Mouse (Mus musculus) stomach, embryonic 15.5 days (tissue): ENCODE measurements at regions not wholly inside any gene's neighbourhood (a gene's known extent, or its start where the extent isn't known, plus 50 kb on each side); places are given as distances from the start of the nearest gene placed in this dataset.

Experiments
- ATAC-seq: fragments of 200-750 bp; cut with Nextera tagmentation; 2 replicates; pipeline ENCODE4 v1.8.0; 2017; ENCODE audit warnings: low read depth, moderate number of reproducible peaks, moderate TSS enrichment; ENCODE audit not compliant: insufficient read depth, low FRiP score
- H3K27ac ChIP-seq: fragments of 300-500 bp; sonication (generic); 2 replicates; pipeline ENCODE4 v1.5.1; 2015; ENCODE audit warnings: mild to moderate bottlenecking, inconsistent platforms
- H3K27me3 ChIP-seq: fragments of 300-500 bp; sonication (generic); replicated peaks from 2 replicates; pipeline ENCODE4 v1.6.1; 2015; ENCODE audit warnings: inconsistent platforms
- H3K36me3 ChIP-seq: fragments of 300-500 bp; sonication (generic); 2 replicates; pipeline ENCODE4 v1.6.1; 2015; ENCODE audit warnings: inconsistent platforms
- H3K4me1 ChIP-seq: fragments of 300-500 bp; sonication (generic); 2 replicates; pipeline ENCODE4 v1.6.1; 2015; ENCODE audit warnings: inconsistent platforms
- H3K4me2 ChIP-seq: fragments of 300-500 bp; sonication (generic); 2 replicates; pipeline ENCODE4 v1.6.1; 2015; ENCODE audit warnings: mild to moderate bottlenecking, inconsistent platforms
- H3K4me3 ChIP-seq: fragments of 300-500 bp; sonication (generic); replicated peaks from 2 replicates; pipeline ENCODE4 v1.5.1; 2015; ENCODE audit warnings: inconsistent platforms
- H3K9ac ChIP-seq: fragments of 300-500 bp; sonication (generic); 2 replicates; pipeline ENCODE4 v1.6.1; 2015; ENCODE audit warnings: inconsistent platforms
- H3K9me3 ChIP-seq: fragments of 300-500 bp; sonication (generic); 2 replicates; pipeline ENCODE4 v1.6.1; 2016; ENCODE audit warnings: inconsistent platforms
- WGBS: fragments of 180-500 bp; shearing (Covaris S2); methylation state at CpG from one replicate; pipeline ENCODE4 v1.1.7; 2015; 5-methylcytosine and 5-hydroxymethylcytosine counted together

DNA sequence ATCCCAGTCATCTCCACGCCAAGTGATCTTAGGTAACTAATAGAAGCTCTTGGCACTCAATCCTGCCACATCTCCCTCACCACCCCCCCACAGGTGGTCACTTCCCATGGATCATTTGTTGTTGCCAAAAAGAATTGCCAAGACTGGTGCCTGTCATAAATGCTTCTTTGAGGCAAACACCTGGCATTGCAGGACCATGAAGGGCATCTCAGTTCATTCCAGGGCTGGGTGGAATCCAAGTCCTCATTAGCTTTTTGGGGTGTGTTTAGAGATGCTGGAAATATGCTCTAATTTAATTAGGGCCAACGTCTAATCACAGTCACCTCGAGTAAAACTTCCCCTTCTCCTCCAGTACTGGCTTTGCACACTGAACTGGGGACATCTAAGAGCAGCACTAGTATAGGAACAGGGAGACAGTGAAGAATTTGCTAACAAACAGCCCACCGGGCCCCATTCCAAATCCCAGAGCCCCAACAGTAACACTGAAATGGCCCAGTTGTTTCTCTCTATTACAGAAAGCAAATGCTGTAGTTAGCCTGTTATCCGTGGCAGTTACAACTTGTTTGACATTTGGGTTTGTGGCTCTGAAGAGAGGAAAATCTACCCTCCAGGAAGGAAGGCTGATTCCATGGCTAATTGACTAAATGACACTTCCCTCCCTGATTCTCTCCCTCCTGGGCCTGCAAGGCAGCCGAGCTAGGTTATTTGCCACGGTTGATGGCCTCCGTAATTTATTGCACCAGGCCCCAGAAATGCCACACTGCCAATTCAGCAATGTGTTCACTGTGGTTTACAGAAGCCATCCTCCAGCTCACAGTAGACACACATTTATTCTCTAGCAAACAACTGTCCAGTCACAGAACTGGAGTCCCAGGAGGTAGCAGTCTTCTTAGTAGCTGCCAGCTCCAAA is 164.2 kb upstream of the Bdnf start:
- Histone ChIP-seq H3K9me3 (no peaks in the 10 kb centered on the region), H3K27me3 (no peaks in the 10 kb centered on the region), H3K9ac (no peak overlapping the region), H3K27ac (no peak overlapping the region), H3K36me3 (no peaks in the 10 kb centered on the region), H3K4me1 (no peaks in the 10 kb centered on the region), H3K4me2 (no peak overlapping the region), H3K4me3 (no peak overlapping the region)
- no peak for ATAC-seq
- WGBS = 50% methylated on average over 8 of the region's 8 CpGs

DNA sequence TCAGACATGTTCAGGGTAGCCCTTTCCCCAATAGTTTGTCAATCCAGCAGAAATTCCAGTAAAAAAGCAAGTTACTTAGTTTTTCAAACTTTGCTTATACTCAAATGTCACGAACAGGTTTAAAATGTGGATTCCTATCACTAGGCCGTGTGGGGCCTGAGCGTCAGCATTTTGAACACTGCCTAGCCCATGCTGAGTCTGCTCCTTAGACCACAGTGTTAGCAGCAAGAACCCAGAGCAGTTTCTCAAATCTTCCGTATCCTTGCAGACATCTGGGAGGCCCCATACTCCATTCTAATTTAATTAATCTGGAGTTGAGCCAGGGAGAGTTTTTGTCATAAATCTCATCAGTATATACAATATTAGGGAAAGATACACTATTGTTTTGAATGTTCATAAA is 163.4 kb upstream of the Bdnf start:
- Histone ChIP-seq H3K27ac (no peak overlapping the region), H3K4me1 (no peaks in the 10 kb centered on the region), H3K9ac (no peak overlapping the region), H3K27me3 (no peaks in the 10 kb centered on the region), H3K4me2 (no peak overlapping the region), H3K4me3 (no peak overlapping the region), H3K36me3 (no peaks in the 10 kb centered on the region), H3K9me3 (no peaks in the 10 kb centered on the region)
- 52% methylated on average over 4 of the region's 4 CpGs for WGBS
- ATAC-seq = no peak

DNA sequence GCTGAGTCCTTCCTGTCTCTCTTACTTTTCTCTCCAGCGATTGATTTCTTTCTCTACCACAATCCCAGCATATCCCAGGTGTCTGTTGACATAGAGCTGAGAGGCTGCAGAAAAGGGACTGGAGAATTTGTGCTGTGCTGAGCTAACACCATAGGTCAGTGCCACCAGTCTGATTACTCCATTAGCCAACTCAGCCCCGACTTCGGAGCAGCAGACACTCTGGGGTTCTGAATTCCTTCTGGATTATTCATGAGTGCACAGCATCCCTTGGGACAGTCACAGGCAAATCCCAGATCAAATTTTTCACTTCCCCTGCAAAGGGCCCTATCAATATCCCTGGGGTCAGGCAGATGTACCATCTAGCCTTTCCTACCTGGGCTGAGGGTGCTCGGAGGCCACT is 155.2 kb upstream of the Bdnf start:
- ATAC-seq = no peak
- no peaks in the 10 kb centered on the region for H3K9me3 ChIP-seq
- no peaks in the 10 kb centered on the region for H3K4me1 ChIP-seq
- H3K27ac ChIP-seq = no peak overlapping the region
- WGBS = 63% methylated on average over 4 of the region's 4 CpGs
- H3K27me3 ChIP-seq = no peaks in the 10 kb centered on the region
- no peak overlapping the region for H3K4me2 ChIP-seq
- H3K9ac ChIP-seq = no peak overlapping the region
- H3K36me3 ChIP-seq = no peaks in the 10 kb centered on the region
- no peak overlapping the region for H3K4me3 ChIP-seq

DNA sequence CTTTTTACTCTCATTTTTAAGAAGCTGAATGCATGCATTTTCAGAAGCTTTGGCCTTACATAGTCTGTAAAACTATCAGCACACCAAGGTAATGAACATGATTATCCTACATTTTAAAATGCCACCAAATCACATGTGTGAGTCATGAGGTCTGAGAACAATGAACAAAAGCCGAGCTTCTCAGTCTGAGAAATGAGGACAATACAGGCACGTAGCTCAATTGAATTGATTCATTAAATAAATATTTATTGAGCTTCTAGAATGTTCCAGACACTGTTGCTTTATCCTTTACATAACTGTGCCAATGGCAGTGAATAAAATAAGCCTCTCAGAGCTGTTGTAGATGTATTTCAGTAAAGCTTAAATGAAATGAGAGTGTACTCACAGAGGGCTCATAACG is 154.0 kb upstream of the Bdnf start:
- Histone ChIP-seq H3K4me2 (no peak overlapping the region), H3K4me3 (no peak overlapping the region), H3K9ac (no peak overlapping the region), H3K27ac (no peak overlapping the region), H3K36me3 (no peaks in the 10 kb centered on the region), H3K4me1 (no peaks in the 10 kb centered on the region), H3K27me3 (no peaks in the 10 kb centered on the region), H3K9me3 (no peaks in the 10 kb centered on the region)
- 51% methylated on average over 3 of the region's 3 CpGs for WGBS
- ATAC-seq = no peak

DNA sequence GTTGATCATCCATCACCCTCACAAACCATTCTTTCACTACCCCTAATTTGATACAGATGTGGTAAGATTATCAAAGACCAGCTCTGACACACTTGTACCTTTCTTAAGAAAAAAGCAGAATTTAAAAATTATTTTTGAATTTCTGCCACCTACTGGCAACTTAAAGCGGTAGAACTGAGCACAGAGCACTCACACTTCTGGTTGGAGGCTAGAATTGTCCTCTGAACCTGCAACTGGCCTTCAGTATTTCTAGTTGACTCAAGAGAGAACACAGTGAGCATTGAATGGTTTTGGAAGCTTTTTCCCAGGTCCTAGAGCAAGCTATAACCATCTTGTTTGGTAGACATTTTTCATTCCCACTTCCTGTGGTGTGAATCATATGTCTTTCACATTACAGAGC is 135.0 kb upstream of the Bdnf start:
- no peak for ATAC-seq
- H3K4me3 ChIP-seq = no peak overlapping the region
- WGBS = 58% methylated on average over 1 of the region's 1 CpGs
- no peak overlapping the region for H3K27ac ChIP-seq
- H3K27me3 ChIP-seq = no peaks in the 10 kb centered on the region
- no peaks in the 10 kb centered on the region for H3K36me3 ChIP-seq
- H3K9me3 ChIP-seq = no peaks in the 10 kb centered on the region
- H3K9ac ChIP-seq = no peak overlapping the region
- no peak overlapping the region for H3K4me2 ChIP-seq
- H3K4me1 ChIP-seq = no peaks in the 10 kb centered on the region

DNA sequence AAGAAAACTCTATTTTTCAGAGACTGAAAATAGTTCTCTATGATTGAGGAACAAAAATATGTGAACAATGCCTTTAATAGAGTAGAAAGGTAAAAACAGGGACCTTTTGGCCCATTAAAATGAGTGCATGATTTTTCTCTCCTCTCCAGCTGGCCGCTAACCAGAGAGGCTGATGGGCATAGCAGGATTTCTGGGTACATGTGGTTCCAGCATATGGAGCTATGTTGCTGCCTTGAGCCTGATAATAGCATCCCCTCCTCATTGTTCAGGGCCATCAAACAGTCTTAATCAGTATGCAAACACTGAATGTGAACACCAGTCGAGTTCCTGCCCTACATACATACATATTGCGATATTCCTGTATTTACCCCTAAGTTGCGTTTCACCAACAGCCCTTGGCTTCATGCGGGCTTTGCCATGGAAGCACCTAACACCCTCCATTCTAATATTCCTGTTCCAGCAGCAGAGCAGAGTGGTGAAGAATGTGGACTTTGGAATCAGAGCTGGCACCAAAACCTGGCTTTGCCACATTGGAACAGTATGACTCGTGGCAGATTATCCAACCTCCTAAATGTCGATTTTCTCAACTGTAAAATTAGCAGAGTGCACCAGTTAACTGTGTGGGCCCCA is 127.9 kb upstream of the Bdnf start:
- Histone ChIP-seq H3K4me1 (no peaks in the 10 kb centered on the region), H3K27me3 (no peaks in the 10 kb centered on the region), H3K9me3 (no peaks in the 10 kb centered on the region), H3K4me2 (no peak overlapping the region), H3K36me3 (no peaks in the 10 kb centered on the region), H3K4me3 (no peak overlapping the region), H3K9ac (no peak overlapping the region), H3K27ac (no peak overlapping the region)
- 78% methylated on average over 7 of the region's 7 CpGs for WGBS
- no peak for ATAC-seq

DNA sequence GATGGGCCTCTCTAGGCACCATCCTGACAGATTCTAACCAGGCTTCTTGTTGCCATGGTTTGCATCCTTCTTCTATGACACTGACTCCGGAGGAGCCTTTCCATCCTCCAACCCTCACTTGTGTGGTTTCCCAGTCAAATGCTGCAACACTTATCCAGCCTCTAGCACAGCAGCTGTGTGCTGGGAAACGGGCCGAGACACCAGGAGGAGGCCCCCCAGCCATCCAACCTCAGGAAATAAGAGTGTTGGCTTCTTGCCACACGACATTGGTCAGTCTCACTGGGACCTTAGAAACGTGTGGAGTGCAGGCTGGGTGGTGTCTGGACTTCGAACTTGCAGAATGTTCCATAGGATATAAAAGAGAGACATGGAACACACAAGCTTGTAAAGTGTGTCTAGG is 119.9 kb upstream of the Bdnf start:
- no peak overlapping the region for H3K4me2 ChIP-seq
- no peaks in the 10 kb centered on the region for H3K36me3 ChIP-seq
- no peak overlapping the region for H3K27ac ChIP-seq
- no peak overlapping the region for H3K4me3 ChIP-seq
- H3K4me1 ChIP-seq = no peaks in the 10 kb centered on the region
- H3K27me3 ChIP-seq = no peaks in the 10 kb centered on the region
- WGBS = 56% methylated on average over 6 of the region's 6 CpGs
- ATAC-seq = no peak
- no peaks in the 10 kb centered on the region for H3K9me3 ChIP-seq
- no peak overlapping the region for H3K9ac ChIP-seq

DNA sequence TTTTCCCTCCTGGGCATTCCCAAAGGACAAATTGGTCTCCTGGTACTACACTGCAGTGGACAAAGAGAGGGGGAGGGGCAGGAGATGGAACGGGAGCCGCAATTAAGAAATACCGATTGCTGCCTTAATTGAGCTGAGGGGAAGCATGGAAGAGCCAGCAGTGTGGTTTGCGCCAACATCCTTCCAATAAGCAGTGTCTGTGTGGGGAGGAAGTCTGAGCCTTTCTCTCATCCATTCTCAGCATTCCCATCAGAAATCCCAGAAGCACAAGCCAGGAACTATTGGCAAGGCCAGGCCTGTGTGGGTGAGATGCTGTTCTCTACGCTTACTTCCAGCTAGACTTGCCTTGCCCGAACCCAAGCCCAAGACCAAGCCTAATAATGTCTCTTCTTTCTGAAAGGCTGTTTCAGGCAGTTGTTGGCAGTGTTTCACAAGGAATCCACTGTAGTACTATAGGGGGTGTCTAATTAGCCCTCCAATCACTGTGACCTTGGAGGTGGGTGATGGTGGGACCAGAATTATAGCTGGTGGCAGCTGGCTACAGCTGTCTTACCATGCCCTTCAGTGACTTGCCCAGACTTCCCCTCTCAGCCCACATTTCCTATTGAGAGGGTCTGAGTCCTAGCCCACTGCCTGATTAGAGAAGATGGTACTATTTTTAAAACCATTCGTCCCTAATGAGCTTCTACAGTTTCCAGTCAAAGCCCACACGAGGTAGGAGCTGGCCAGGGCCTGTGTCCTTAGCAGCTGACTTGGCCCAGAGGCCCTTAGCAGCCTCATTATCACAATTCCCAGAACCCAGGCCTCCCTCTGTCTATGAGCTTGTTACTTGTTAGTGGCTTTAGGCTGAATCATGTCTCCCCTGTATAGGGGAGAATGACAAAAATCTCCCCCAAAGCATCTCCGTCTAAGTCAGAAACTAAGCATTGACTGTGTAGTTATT is 115.1 kb upstream of the Bdnf start:
- H3K27me3 ChIP-seq = no peaks in the 10 kb centered on the region
- H3K9ac ChIP-seq = no peak overlapping the region
- H3K36me3 ChIP-seq = no peaks in the 10 kb centered on the region
- no peak for ATAC-seq
- H3K4me3 ChIP-seq = no peak overlapping the region
- H3K4me2 ChIP-seq = no peak overlapping the region
- no peak overlapping the region for H3K27ac ChIP-seq
- WGBS = 78% methylated on average over 9 of the region's 9 CpGs
- H3K4me1 ChIP-seq = no peaks in the 10 kb centered on the region
- H3K9me3 ChIP-seq = no peaks in the 10 kb centered on the region

GRCm38 (mm10) chr2:109562996-109563395 is 111.5 kb upstream of the Bdnf start:
- Histone ChIP-seq H3K27ac (no peak overlapping the region), H3K9ac (no peak overlapping the region), H3K4me1 (no peaks in the 10 kb centered on the region), H3K27me3 (no peaks in the 10 kb centered on the region), H3K4me2 (no peak overlapping the region), H3K9me3 (no peaks in the 10 kb centered on the region), H3K4me3 (no peak overlapping the region), H3K36me3 (no peaks in the 10 kb centered on the region)
- 67% methylated on average over 3 of the region's 3 CpGs for WGBS
- ATAC-seq = no peak

DNA sequence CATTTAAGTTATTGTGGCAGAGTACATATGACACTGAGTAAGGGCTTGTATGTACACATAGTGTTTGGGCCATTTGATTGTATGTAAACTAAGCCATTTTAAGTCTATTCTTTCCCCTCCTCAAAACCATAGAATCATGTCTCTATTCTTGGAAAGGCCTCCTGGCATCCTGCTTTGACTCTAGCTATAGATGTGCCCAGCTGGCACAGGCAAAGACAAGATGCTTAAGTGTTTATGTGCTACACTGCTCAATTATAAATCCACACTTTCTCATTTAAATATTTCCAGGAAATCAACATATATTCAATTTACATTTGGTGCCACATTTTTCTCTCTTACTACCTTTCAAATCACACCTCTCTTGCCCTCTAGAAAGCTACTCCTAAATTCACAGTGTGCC is 97.6 kb upstream of the Bdnf start:
- no peaks in the 10 kb centered on the region for H3K9me3 ChIP-seq
- no peaks in the 10 kb centered on the region for H3K36me3 ChIP-seq
- H3K27me3 ChIP-seq = no peaks in the 10 kb centered on the region
- ATAC-seq = no peak
- H3K4me2 ChIP-seq = no peak overlapping the region
- H3K4me3 ChIP-seq = no peak overlapping the region
- H3K4me1 ChIP-seq = 0 out of 2 replicates have a peak, but pooled peaks cover 3% of the 10 kb centered on the region
- H3K9ac ChIP-seq = no peak overlapping the region
- no peak overlapping the region for H3K27ac ChIP-seq

GRCm38 (mm10) chr2:109578870-109579310 is 95.6 kb upstream of the Bdnf start:
- no peaks in the 10 kb centered on the region for H3K9me3 ChIP-seq
- no peak overlapping the region for H3K27ac ChIP-seq
- H3K4me1 ChIP-seq = 0 out of 2 replicates have a peak, but pooled peaks cover 3% of the 10 kb centered on the region
- H3K4me2 ChIP-seq = peak overlapping the region; percentile 21; the same call in 1 of the 2 replicates
- no peaks in the 10 kb centered on the region for H3K36me3 ChIP-seq
- no peak overlapping the region for H3K4me3 ChIP-seq
- WGBS = 9% methylated on average over 6 of the region's 6 CpGs
- ATAC-seq = peak; percentile 87
- no peak overlapping the region for H3K9ac ChIP-seq
- H3K27me3 ChIP-seq = no peaks in the 10 kb centered on the region
